Mouse (Mus musculus) MEL (cell line): Measurements from ENCODE around the gene Arid1b.

Experiments used
- CTCF ChIP-seq, 3 experiments: IDR thresholded peaks in 2 of 3; conservative IDR thresholded peaks in 1 of 3; 2 replicates each; pipeline ENCODE4 v1.5.1; 2011 to 2012; ENCODE audit warnings: low read length in 3 of 3, low read depth in 2 of 3, mild to moderate bottlenecking in 2 of 3, improper control_type of control experiment in 1 of 3, inconsistent platforms in 1 of 3, mixed read lengths in 1 of 3, moderate library complexity in 1 of 3; ENCODE audit not compliant: control insufficient read depth in 1 of 3, insufficient read depth in 1 of 3, poor library complexity in 1 of 3, severe bottlenecking in 1 of 3
- ETS1 ChIP-seq: IDR thresholded peaks from 2 replicates; pipeline ENCODE4 v1.6.1; 2012; ENCODE audit warnings: low read depth, mild to moderate bottlenecking, inconsistent platforms, low read length, improper control_type of control experiment, moderate library complexity
- SIN3A ChIP-seq: IDR thresholded peaks from 2 replicates; pipeline ENCODE4 v1.6.1; 2012; ENCODE audit warnings: low read length, improper control_type of control experiment, inconsistent platforms

- TF ChIP-seq CTCF (IDR thresholded peaks at IDR 0.05 in 2 of 3, conservative IDR thresholded peaks at IDR 0.05 in 1 of 3; ENCODE audit: control insufficient read depth in 1 of 3, insufficient read depth in 1 of 3, low read depth in 2 of 3, low read length in 3 of 3, poor library complexity in 1 of 3, severe bottlenecking in 1 of 3) (no peak), ETS1 (no peak), SIN3A (no peak)
Observed at GRCm38 (mm10) chr17:5005285-5005684, 11.2 kb downstream of the Arid1b start.
